Mouse (Mus musculus): ENCODE results near the gene Mdk. TPM values are rescaled to one million over a fixed set of nuclear protein-coding genes. Genes with fewer than 3 reads are reported as not detected.

Gene Mdk
- total RNA-seq, 2 experiments from 2014 or later, result 16.5 to 21.5 TPM

DNA sequence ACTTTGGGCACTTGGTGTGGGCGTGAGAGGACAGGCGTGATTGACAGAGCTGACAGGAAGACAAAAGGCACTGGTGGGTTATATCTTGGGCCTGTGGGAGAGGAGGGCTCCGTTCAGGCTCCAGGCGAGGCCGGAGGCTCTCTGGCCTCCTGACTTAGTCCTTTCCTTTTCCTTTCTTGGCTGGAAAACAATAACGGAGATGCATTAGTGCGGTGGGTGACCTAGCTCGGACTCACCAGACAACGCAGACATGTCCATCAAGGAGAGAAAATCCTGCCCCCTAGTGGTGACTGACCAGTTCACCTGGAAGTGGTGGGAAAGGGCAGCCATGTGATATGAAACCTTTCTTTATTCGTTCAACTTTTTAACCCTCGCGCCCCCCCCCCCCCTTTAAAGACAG is 2.2 kb downstream of the Mdk start:
- TF ChIP-seq CTCF (IDR thresholded peaks at IDR 0.05), result peak; percentile 73
- DNase-seq (ENCODE audit: extremely low spot score in 1 of 2, low spot score in 2 of 2), result peak in 1 of 2 experiments; percentile 44
- Histone ChIP-seq H3K27ac (peak overlapping the region; percentile 7; the same call in 1 of the 2 replicates), H3K4me3 (no peak overlapping the region)
- intact Hi-C loops (cut with DNase I), result loop anchor here (5.0 to 10.0 kb wide), 4 partner anchors 127 to 452 kb away; partner anchors contain the start of genes 1700029I15Rik, Atg13 and Harbi1

DNA sequence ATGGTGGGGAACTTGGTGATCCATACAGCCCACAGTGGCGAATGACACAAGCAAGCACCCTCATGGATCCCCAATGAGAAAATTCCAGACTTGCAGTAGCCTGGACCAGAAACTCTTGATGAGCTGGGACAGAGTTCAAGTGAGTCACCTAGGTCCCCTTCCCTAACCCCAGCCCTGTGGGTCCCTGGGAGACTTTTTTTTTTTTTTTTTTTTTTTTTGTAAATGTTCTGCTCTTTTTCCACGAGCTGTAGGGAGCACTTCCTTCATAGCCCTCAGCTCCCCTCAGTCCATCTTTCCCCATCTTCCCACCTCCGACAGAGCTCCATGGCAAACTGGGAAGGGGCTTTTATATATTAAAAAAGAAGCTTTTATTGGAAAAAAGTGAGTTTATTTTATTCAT is 2.6 kb downstream of the Mdk start:
- Histone ChIP-seq H3K4me3 (no peak overlapping the region), H3K27ac (peak overlapping the region; percentile 7; the same call in 1 of the 2 replicates)
- intact Hi-C loops (cut with DNase I), result loop anchor here (5.0 to 10.0 kb wide), 3 partner anchors 128 to 245 kb away; partner anchors contain the start of genes Atg13 and Harbi1
- TF ChIP-seq CTCF (IDR thresholded peaks at IDR 0.05), result no peak
- DNase-seq (ENCODE audit: extremely low spot score in 1 of 2, low spot score in 2 of 2), result no peak

DNA sequence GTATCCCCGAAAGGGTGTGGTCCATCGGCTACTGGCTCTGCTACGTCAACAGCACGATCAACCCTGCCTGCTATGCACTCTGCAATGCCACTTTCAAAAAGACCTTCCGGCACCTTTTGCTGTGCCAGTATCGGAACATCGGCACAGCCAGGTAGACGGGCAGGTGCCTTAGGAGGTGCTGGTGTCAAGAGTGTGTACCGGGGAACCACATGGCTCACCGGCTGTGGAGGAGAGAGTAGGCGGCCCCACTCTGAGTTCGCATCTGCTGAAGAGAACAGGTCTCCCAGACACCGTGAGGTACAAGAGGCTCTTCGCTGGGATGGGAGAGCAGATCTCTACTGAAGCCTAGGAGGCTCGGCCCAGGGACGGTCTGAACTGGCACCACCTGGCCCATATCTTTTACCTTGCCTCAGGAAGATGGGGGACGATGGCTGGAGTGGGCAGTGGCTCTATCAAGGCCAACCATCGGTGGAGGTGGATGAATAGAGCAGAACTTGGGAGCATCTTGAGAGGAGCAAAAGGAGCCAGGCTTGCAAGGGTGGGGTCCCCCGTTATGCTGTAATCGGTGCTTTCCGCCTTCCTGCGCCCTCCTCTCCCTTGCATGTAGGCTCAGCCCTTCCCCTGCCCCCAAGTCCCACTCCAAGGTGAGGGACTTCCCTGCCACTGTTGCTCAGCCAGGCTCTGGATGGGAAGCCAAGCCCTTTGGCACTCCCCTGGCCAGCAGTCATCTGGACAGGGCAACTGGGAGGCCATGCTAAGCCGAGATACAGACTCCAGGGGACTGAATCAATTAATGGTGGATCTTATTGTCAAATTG is 3.4 kb downstream of the Mdk start:
- no peak for TF ChIP-seq CTCF (IDR thresholded peaks at IDR 0.05)
- peak; percentile 40 to 43 for DNase-seq (ENCODE audit: extremely low spot score in 1 of 2, low spot score in 2 of 2)
- intact Hi-C loops (cut with DNase I), result loop anchor here (5.0 to 10.0 kb wide), 3 partner anchors 129 to 244 kb away; partner anchors contain the start of genes Atg13 and Harbi1
- H3K4me3 ChIP-seq, result peak overlapping the region; percentile 16; the same call in 1 of the 2 replicates
- H3K27ac ChIP-seq, result peak overlapping the region; percentile 73

DNA sequence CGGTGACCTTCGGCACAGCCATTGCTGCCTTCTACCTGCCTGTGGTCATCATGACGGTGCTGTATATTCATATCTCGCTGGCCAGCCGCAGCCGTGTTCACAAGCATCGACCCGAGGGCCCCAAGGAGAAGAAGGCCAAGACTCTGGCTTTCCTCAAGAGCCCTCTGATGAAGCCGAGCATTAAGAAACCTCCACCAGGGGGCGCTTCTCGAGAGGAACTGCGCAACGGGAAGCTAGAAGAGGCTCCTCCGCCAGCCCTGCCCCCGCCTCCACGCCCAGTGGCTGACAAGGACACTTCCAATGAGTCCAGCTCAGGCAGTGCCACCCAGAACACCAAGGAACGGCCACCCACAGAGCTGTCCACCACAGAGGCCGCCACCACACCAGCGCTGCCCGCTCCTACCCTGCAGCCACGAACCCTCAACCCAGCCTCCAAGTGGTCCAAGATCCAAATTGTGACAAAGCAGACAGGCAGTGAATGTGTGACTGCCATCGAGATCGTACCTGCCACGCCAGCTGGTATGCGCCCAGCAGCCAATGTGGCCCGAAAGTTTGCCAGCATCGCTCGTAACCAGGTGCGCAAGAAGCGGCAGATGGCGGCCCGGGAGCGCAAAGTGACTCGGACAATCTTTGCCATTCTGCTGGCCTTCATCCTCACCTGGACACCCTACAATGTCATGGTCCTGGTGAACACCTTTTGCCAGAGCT is 4.1 kb downstream of the Mdk start:
- peak overlapping the region; percentile 16; the same call in 1 of the 2 replicates for H3K4me3 ChIP-seq
- intact Hi-C loops (cut with DNase I), result loop anchor here (5.0 to 10.0 kb wide), 3 partner anchors 129 to 243 kb away; partner anchors contain the start of genes Atg13 and Harbi1
- peak overlapping the region; percentile 73; the same call in 1 of the 2 replicates for H3K27ac ChIP-seq

DNA sequence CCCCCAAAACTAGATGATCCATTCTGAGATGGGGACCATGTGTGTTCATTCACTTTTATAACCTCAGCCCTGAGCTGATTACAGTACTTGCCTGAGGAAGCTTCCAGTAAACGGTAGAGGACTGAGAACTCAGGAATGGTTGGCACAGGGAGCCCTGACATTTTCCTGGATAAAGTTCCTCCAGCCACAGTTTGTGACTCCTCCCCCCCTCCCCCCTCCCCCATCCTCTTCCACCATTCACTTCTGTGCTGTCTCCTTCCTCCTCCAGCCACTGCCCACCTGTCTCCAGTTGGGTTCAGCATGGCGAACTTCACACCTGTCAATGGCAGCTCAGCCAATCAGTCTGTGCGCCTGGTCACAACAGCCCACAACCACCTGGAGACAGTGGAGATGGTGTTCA is 5.1 kb downstream of the Mdk start, which contains the start of gene Chrm4:
Gene Chrm4 (plus strand): TSS at position 301 of the 400 bp plus-strand sequence.
- Histone ChIP-seq H3K4me3 (peak within 1 kb of the TSS; percentile 16; the same call in 1 of the 2 replicates), H3K27ac (peak within 1 kb of the TSS; percentile 73; the same call in 1 of the 2 replicates)
- no peak for TF ChIP-seq CTCF (IDR thresholded peaks at IDR 0.05)
- intact Hi-C loops (cut with DNase I), result loop anchor here (5.0 to 10.0 kb wide), 3 partner anchors 130 to 242 kb away; partner anchors contain the start of genes Atg13 and Harbi1
- DNase-seq (ENCODE audit: extremely low spot score in 1 of 2, low spot score in 2 of 2), result no peak

More for the DNA sequence above, 4.1 kb downstream of the Mdk start:
- peak; percentile 81 to 84 for DNase-seq (ENCODE audit: extremely low spot score in 1 of 2, low spot score in 2 of 2)
- peak; percentile 79 for TF ChIP-seq CTCF (IDR thresholded peaks at IDR 0.05)

DNA sequence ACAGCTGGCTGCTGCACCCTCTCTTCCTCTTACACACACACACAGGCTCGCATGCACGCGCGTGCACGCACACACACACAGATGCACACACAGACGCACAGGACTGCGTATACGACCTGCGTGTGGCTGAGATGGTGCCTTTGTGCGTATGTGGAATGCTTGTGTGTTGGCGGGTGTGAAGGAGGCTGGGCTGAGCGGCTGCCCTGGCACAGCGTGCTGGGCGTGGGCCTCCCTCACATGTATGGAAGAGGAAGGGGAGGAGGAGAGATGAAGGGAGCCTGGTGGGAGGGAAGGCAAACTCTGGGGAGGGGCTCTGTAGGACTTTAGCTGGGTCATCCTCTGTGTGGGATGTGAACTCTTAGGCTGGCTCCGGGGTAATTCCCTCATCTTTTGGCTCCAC is 6.7 kb downstream of the Mdk start:
- TF ChIP-seq CTCF (IDR thresholded peaks at IDR 0.05), result no peak
- intact Hi-C loops (cut with DNase I), result loop anchor here (2.0 to 10.0 kb wide), 4 partner anchors 132 to 241 kb away; partner anchors contain the start of genes Atg13 and Harbi1
- peak in 1 of 2 experiments; percentile 72 for DNase-seq (ENCODE audit: extremely low spot score in 1 of 2, low spot score in 2 of 2)
- Histone ChIP-seq H3K27ac (peak overlapping the region; percentile 78), H3K4me3 (peak overlapping the region; percentile 80; the same call in 1 of the 2 replicates)

DNA sequence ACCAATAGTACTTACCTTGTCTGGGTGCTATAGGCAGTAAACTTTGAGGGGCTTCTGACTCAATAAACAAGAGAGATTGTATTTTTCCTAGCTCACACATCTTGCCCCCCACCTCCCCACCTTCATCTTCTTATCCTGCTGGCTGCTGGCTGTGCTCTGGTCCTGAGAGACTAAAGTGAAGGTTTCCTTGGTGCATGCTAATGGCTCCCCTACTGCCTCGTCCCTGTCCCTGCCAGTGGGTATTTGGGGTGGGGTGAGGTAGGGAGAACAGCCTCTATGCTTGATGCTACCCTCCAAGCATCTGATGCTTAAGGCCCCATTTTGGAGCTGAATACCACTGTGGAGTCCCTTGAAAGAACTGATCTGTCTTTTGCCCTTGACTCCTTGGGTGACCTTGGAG is 7.4 kb downstream of the Mdk start:
- peak overlapping the region; percentile 80 for H3K4me3 ChIP-seq
- no peak for TF ChIP-seq CTCF (IDR thresholded peaks at IDR 0.05)

DNA sequence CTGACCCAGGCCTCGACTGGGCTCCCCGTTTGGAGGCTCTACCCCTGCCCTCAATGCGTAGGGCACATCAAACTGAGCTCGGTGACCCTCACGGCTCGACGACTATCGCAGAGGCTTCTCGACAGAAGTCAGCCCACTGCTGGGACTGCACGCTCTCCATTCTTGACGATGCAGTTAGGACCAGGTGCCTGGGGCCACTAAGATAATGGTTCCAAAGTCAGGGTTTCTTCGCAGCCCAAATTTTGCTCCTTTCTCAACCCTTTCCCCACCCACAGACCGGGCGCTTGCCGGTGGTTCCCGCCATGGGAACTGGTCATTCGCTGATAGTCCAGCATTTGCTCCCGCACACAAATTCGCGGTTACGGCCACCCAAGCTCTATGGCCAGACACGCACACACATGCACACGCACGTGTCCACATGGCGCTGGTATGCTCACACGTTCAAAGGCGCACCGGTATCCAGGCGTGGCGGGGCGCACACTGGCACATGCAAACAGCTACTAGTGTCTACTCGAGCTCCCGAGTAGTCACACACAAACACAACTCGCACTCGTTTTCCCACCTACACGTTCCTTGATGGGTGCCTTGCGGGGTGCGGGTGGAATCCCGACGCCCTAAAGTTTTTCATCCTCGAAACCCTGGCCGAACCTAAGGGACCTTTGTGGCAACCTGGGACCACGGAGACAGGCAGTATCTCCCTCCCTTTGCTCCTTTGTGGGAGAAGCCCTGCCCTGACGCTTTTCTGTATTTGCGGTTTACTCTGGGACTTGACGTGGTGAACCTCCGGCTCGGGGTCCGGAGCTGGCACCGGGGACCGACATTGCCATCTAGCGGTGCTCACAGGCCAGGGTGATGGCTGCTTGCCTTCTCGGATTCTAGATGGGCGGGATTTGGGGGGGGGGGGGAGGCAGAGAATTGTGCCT is 8.4 kb downstream of the Mdk start:
- intact Hi-C loops (cut with DNase I), result loop anchor here (2.0 to 10.0 kb wide), 4 partner anchors 145 to 271 kb away; partner anchors contain the start of genes Atg13 and Harbi1
- TF ChIP-seq CTCF (IDR thresholded peaks at IDR 0.05), result peak; percentile 64
- peak; percentile 76 to 78 for DNase-seq (ENCODE audit: extremely low spot score in 1 of 2, low spot score in 2 of 2)
- Histone ChIP-seq H3K27ac (peak overlapping the region; percentile 92), H3K4me3 (peak overlapping the region; percentile 80)

More for the DNA sequence above, 7.4 kb downstream of the Mdk start:
- peak in 1 of 2 experiments; percentile 18 for DNase-seq (ENCODE audit: extremely low spot score in 1 of 2, low spot score in 2 of 2)
- intact Hi-C loops (cut with DNase I), result loop anchor here (2.0 to 10.0 kb wide), 5 partner anchors 133 to 272 kb away; partner anchors contain the start of genes Atg13 and Harbi1
- H3K27ac ChIP-seq, result peak overlapping the region; percentile 78

DNA sequence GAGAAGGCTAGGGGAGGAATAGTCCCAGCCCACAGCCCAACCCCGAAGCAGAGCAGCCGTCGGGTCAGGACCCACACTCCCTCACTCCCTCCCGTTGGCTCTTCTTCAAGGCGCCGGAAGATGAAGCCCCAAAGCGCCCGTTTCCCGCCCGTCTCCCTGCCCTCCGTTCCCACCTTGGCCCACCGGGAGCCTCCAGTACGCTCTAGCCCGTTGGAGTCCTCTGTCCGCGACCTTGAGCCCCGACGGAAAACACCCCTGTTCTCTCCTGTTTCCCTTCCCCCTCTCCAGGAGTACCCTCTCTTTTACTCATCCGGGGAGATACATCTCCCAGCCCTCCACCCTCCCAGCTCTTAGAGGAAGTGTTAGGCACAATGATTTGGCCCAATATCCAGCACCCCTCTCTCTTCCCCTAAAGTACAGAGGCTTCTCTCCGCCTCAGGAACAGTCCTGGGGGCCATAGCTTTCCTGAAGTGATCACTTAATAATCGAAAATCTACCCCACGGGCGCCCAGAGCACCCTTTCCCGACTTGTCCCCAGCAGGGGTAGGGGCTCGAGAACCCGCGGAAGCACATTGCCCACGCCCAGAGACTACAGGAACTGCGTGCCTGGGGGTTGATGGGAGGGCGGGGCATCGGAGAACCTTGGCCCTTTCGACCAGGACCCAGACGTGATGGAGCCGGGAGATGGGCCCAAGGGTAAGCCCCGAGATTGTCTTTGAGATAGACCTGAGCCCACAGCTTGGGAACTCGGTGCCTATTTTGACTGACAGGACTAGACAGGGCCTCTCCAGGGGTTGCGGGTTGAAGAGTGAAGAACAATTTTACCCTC is 9.3 kb downstream of the Mdk start:
- peak overlapping the region; percentile 80 for H3K4me3 ChIP-seq
- peak in 1 of 2 experiments; percentile 45 for DNase-seq (ENCODE audit: extremely low spot score in 1 of 2, low spot score in 2 of 2)
- peak overlapping the region; percentile 92 for H3K27ac ChIP-seq
- no peak for TF ChIP-seq CTCF (IDR thresholded peaks at IDR 0.05)
- intact Hi-C loops (cut with DNase I), result loop anchor here (5.0 to 10.0 kb wide), 3 partner anchors 208 to 270 kb away; partner anchors contain the start of genes Atg13 and Harbi1

All from left cerebral cortex, adult 2 months (tissue).